Mouse (Mus musculus): ENCODE results near the gene Mrto4.

Mrto4 gene

DNA sequence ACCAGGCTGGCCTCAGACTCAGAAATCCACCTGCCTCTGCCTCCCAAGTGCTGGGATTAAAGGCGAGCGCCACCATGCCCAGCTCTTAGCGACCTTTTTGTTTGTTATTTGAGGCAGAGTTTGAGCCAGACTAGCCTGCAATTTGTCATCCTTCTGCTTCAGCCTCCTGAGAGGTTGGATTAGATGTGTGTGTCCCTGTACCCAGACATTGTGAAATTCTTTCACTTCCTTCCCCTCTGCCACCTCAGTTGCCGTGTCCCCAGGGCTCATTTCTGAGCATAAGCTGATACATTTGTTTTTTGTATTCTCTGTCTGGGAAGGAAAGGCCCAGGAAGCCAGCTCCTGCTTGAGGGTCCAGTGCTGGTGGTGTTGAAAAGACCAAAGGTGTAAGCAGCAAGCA is 11.5 kb downstream of the Mrto4 start:
- WGBS, result 80% methylated on average over 4 of the region's 4 CpGs

DNA sequence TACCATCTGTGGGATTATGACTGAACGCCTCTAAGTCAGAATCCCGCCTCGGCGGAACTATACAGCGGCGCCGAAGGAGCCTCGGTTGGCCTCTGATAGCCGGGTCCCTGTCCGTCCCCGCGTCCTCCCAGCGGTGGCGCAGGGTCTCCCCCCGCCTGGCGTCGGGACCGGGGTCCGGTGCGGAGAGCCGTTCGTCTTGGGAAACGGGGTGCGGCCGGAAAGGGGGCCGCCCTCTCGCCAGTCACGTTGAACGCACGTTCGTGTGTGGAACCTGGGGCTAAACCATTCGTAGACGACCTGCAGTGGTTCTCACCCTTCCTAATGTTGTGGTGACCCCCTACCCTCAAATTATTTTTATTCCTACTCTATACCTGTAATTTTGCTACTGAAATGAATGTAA is 14.2 kb downstream of the Mrto4 start:
- WGBS, result 56% methylated on average over 33 of the region's 33 CpGs

DNA sequence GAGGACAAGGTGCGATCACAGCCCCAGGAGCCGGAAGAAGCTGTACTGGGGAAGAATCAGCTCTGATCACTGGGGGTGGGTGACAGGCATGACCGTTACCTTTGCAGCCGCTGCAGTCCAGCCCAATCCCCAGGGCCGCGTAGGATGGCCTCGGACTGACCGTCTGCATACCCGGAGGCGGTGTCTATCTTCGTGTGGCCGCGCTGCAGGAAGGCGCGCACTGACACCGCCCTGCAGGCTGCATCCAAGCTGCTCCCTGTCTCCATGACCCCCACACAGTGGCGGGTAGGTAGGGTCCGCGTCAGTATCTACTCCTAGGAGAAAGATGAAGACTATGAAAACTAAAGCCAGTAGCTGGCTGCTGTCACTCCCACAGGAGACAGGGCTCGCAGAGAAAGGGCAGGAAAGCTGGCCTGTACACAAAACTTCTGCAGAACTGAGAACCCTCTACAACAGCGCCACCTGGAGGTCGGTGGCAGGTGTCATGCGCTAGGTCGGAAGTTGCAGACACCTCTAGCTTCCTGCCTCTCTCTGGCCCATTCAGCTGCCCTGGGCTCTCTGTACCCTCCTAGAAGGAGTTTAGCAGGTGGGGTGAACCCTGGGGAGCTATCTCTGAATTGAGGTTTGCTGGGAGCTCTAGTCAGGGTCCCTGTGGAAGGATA is 15.4 kb downstream of the Mrto4 start:
- WGBS, result 22% methylated on average over 24 of the region's 24 CpGs

DNA sequence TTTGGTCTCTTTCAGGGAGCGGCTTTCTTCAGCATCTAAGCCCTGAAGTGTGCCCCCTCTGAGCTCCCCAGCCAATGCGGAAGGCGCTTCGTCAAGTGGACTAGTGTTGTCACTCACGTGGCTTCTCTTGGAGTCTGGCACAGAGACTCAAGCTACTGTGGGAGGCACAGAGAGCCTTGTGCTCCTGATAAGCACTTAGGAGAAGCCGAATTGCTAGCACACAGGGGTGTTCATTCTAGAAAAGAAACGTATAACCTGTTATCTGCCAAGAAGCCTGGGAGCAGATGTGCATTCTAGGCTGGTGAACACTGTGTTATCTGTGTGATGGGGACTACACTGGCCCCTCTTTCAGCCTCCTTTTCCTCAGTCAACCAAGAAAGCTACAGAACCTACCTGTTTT is 16.9 kb downstream of the Mrto4 start:
- 50% methylated on average over 7 of the region's 7 CpGs for WGBS

DNA sequence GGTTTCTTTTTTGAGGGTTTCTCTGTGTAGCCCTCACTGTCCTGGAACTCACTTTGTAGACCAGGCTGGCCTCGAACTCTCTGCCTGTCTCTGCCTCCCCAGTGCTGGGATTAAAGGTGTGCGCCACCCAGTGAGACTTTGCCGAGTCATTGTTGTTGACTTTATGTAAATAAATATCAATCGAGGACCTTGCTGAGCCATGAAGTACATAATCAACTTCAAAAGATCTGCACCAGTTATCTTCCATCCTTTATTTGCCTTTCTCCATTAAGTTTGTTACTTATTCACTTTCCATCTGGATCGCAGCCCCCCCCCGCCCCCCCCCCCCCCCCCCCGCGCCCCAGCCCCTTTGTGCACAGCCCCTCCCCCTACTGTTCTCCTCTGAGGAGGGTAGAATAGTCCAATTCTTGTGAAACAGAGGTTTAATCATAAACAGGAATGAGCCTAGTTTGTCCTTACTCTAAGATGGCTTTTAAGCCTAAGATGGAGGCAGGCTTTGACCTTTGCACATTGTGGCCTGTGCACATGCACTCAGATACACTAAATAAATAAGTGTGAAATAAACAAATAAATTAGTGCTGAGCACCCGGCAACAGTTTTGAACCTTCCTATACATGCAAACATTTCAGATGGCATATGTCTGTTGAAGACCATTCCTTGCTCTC is 17.6 kb downstream of the Mrto4 start:
- 78% methylated on average over 6 of the region's 9 CpGs for WGBS

DNA sequence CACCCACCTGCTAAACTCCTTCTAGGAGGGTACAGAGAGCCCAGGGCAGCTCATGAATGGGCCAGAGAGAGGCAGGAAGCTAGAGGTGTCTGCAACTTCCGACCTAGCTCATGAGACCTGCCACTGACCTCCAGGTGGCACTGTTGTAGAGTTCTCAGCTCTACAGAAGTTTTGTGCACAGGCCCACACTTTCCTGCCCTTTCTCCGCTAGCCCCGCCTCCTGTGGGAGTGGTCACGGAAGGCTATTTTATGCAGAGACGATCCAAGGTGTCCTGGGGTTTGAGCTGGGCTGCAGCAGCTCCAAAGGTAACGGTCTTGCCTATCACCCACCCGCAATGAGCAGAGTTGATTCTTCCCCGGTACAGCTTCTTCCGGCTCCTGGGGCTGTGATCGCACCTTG is 21.8 kb downstream of the Mrto4 start:
- WGBS, result 15% methylated on average over 10 of the region's 10 CpGs

DNA sequence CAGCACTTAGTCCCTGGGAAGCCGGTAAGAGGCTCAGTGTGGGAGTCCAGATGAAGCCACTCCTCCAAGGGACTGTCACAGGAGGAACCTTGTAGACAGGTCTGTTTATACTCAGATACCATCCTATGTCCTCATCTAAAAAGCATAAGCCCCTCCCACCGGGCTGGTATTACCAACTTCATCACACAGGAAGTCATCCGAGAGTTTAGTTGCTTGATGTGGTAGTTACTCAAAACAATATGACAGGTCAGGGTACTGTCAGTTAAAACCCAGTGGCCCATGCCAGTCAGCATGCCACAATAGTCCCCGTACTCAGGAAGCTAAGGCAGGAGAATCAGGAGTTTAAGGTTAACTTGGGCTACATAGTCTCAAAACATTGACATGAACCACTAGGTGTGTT is 32.6 kb downstream of the Mrto4 start:
- WGBS, result 95% methylated on average over 4 of the region's 4 CpGs

DNA sequence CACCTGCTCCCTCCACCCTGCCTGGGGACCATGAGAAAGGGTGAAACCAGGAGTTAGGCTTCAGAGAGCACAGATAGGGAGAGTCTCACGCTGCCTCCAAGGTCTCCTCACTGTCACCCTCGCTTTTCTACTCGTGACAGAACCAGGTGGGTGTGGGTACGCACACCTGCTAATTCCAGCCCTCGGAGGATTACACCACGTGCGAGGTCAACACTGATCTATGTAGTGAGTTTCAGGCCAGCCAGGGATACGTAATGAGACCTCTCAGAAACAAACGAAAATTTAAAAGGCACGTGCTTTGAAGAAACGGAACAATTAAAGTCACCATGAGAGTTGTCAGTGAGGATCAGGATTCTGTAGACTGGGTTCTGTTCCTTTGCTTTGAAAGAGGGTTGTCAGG is 33.9 kb downstream of the Mrto4 start:
- WGBS, result 94% methylated on average over 11 of the region's 11 CpGs

DNA sequence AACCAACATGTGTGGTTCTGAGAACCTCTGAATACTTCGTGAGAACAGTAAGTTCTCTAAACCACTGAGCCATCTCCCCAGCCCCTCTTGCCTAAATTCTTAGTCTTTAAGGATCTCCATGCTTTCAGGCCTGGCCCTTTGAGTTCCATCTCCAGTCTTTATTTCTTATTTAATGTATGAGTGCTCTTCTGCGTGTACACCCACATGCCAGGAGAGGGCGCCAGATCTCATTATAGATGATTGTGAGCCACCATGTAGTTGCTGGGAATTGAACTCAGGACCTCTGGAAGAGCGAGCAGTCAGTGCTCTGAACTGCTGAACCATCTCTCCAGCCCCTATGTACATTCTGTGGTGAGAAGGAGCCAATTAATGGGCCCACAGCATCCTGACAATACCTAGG is 39.7 kb downstream of the Mrto4 start:
- 72% methylated on average over 4 of the region's 4 CpGs for WGBS

DNA sequence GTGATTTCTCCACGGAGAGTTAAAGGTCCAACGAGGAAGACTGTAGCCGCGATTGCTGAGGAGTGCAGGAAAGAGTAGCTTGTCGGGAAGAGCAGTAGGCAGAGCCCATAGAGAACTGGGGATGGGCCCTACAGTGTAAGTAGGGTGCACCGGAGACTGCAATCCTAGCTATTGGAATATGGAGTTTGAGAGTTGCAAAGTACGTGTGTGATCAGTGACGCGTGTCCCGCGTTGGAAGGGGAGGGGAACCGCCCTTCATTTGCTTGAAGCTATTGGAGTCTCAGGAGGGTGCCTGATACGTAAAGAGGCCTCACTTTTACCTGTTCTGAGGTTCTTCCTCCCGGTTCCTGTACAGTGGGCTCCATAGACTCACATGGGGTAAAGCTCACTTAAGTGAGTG is 40.7 kb downstream of the Mrto4 start:
- WGBS, result 22% methylated on average over 14 of the region's 14 CpGs

DNA sequence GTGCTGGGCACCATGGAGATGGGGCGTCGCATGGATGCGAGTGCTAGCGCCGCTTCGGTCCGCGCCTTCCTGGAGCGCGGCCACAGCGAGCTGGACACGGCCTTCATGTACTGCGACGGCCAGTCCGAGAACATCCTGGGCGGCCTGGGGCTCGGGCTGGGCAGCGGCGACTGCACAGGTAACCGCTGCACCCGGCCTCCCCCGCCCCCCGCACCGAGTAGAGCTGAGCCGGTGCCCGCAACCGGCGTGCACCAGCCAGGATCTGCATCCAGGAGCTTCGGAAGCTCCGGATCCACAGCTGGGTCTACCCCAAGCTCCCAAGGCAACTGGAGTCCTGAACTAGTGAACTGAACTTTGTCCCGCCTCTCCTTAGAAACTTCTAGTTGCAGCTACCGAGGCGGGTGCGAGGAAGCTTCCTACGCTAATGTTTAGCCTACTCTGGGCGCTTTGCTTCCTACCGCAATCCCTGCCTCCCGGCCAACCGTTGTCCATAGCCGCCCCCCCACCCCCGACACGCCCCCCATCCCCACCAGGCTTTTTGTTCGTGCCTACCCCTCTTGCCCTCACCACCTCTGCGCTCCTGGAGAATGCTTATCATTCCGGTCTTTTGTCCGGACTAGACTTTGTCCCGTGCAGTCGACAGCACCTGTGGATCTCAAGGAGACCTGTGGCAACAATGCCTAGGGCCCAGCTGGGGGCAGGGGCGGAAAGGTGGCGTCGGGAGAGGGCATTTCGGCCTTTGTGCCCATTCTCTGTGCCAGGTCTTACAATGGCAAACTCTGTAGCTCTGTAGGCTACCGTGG is 41.3 kb downstream of the Mrto4 start:
- 1% methylated on average over 53 of the region's 53 CpGs for WGBS

DNA sequence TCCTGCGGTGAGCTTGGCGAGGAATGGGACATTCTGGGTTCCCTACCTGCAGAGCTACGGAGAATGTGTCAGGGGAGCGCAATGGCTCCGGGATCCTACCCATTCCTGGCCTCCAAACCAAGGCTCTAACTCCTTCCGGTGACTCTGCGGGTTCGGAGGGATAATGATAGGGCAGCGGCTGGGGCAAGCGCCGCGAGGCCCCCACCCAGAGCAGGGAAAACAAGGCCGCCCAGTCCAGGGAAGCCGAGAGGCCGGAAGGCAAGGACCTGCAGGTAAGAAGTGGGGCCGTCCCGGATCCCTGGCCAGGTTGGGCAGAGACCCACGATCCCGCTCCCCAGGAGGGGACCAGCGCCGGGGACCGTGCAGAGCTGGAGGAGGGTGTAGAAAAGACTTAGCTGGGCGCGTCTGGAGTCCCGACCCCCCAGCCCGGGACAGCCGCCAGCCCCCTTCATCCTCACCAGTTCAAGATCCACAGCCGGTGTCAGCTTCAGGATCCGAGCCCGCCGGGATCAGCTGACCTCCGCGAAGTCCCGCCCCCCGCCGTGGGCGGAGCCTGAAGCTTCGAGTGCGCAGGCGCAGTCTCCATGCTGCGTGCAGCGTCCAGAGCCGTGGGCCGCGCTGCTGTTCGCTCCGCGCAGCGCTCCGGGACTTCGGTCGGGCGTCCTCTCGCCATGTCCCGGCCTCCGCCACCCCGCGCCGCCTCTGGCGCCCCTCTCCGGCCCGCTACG is 42.0 kb downstream of the Mrto4 start, which contains the start of the genes Pqlc2 and Akr7a5:
Gene Pqlc2, minus strand, starts transcription at position 538 of the 728 bp plus-strand sequence.
Gene Akr7a5, plus strand, starts transcription at position 574 of the 728 bp plus-strand sequence.
- WGBS, result under 1% methylated on average over 63 of the region's 63 CpGs

DNA sequence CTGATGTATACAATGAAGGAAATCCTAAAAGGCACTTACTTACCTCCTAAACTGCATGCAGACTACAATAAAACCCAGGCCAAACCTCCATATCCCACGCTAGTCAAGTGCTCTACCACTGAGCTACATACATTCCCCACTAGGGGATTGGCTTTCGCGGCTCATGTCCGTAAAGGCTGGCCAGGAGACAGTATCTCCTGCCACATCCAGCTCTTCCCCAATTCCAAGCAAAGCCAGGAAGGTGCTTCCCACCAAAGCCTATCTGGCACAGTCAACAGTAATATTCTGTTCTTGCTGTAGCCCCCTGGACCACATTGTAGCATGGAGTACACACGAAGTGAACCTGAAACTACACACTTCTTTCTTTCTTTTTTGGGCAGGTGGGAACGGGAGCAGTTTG is 42.7 kb downstream of the Mrto4 start:
- WGBS, result 28% methylated on average over 6 of the region's 6 CpGs

DNA sequence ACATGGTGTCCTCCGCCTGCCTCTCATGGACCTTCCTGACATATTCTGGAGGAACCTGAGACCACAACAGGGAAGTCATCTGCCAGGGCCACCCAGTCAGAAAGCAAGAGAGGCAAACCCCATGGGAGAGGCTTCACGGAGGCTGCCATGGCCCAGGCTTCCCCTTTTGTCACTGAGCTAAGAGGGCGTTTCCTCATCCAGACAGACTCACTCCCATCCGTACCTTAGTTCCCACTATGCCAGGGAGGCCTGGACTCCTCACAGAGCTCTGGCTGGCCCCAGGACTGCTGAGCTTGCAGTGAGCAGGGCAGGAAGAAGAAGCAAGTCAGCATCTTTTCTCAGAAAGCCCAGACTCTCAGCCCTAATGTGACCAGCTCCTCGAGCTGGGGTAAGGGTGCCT is 44.5 kb downstream of the Mrto4 start:
- 85% methylated on average over 5 of the region's 5 CpGs for WGBS

DNA sequence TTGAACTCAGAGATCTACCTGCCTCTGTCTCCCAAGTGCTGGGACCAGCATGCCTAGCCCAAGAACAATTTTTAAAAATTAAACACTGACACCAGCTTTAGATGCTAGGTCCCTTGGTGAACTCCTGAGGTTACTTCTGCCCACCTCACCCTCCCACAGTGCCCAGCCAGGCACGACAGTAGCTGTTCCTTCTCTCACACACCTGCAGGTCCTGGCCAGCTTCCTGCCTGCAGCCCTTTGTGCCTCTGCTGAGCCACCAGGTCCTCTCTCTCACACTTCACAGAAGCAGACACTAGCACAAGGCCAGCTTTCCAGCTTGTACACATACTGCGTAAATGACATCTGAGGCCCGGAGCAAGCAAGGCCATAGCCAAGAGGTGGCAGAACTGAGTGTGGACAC is 46.9 kb downstream of the Mrto4 start:
- WGBS, result 92% methylated on average over 3 of the region's 3 CpGs

DNA sequence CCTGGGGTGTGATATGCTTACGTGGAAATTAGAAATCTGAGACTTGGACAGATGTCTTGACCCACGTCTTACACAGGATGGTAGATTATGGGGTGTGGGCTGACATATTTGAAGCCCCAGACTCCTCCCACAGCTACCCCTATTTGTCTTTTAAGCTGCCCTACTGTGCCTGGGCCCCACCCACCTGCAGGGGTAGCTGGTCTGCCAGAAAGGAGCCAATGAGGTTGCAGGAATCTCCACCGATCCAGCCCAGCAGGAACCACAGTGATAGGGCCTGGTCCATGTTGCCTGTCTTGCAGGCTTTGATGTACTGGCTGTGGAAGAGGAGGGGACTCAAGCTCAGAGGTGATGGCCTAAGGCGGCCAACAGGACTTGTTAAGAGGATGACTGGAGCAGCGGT is 50.1 kb downstream of the Mrto4 start:
- 83% methylated on average over 5 of the region's 5 CpGs for WGBS

DNA sequence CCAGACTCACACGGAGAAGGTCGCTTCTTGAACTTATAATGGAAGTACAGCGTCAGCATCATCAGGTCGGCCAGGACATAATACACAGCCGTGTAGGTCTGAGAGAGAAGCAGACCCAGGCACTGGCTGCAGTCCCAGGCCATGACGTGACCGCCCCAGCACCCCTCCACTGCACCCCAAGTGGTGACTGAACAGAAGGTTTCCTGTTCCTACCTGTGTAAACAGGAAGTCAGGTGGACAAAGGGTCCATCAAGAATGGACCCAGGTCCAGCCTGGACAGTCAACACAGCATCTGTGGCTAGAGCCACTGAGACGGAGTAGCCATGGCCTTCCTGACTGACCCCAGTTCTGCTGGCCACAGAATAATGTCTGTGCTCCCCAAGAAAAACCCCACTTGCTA is 50.6 kb downstream of the Mrto4 start:
- 92% methylated on average over 8 of the region's 8 CpGs for WGBS

DNA sequence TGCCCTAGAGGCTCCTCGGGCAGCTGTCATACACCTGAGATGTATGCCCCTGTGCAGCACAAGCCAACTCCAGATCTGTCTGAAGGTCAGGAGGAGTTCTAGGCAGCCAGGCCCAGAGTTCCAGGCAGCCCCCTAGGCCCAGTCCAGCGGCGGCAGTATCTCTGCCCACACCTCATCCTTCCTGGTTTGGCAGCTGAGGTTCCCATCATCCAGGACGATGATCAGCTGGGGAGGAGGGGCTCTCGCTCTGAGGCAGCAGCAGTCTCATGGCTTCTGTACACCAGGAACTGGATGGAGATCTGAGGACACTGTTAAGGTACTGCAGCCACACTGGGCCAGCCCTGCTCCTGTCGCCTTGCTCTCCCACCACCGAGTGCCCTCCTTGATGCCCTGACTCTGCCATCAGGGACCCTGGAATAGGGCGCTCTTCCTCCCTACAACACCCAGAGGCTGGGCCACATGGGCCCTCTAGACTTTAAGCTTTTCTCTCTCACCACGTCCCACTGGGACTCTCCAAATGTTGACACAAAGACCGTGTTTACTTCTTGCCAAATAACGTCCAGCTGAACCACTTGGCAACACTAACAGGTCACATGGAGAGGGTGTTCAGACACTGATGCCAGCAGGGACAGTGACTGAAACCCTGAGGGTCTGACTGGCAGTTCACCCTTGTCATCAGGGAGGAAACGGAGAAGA is 53.6 kb downstream of the Mrto4 start:
- WGBS, result 57% methylated on average over 12 of the region's 12 CpGs

DNA sequence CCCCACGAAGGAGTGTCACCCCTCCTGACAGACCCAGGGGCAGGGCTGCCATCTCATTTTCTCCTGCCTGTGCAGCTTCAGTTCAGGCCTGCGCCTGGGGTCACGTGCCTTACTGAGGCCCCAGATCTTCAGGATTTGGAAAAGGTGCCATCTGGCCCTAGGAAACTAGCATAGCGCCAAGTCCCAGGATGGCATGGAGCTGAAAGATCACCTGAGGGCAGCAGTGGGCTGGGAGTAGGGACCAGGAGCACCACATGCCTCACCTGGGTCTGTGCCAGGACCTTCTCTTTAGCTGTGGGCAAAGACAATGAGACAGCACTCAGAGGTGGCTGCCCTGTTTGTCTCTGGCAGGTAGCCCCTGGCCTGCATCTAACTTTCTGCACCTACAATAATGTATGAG is 54.8 kb downstream of the Mrto4 start:
- 74% methylated on average over 4 of the region's 4 CpGs for WGBS

Measured in cerebral cortex, adult 2 months (tissue).